Mouse (Mus musculus): ENCODE measurements around the gene Etv3. TPM values are rescaled to one million over a fixed set of nuclear protein-coding genes. Genes with fewer than 3 reads are reported as not detected.

Gene Etv3
- total RNA-seq, 2 experiments from 2014 or later = 17.7 to 18.3 TPM

DNA sequence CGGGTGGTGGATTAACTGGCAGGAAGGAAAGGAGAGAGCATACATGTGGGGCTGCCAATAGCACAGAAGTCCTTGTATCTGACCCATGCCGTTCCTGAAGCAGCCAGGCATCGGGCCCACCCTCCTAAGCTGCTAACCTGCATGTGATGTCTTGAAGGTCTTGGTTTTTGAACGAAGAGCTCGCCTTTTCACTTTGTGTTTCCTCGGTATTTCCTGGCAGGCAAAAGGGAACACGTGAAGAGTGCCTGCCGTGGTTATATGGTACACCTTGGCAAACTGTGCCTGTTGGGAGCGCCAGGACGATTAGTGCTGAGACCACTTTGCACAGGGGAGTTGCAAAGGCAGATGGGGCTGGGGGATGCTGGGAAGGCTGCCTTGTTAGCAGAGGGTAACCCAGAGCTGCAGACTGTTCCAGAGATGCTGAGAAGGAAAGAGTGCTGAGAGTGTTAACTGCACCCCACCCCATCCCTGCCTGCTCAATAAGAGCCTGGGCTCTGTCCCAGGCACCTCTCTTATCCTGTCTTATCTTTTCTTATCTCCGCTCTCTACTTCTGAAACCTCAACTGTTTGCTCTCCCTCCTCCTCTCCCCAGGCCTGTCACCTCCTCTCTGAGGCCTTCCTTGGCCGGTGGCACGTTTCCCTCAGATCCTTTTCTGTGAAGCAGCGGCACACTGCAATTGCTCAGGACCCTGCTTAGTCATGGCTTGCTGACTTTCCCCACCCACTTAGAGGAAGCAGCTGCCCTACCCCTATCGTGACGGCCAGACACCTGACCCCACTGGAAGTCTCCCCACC, 13.0 kb upstream of the Etv3 start:
- intact Hi-C loops (cut with DNase I) = loop anchor here (2.0 kb wide), 1 partner anchor 13 kb away; the partner anchor contains the start of gene Etv3
- DNase-seq (ENCODE audit: low spot score) = no peak

DNA sequence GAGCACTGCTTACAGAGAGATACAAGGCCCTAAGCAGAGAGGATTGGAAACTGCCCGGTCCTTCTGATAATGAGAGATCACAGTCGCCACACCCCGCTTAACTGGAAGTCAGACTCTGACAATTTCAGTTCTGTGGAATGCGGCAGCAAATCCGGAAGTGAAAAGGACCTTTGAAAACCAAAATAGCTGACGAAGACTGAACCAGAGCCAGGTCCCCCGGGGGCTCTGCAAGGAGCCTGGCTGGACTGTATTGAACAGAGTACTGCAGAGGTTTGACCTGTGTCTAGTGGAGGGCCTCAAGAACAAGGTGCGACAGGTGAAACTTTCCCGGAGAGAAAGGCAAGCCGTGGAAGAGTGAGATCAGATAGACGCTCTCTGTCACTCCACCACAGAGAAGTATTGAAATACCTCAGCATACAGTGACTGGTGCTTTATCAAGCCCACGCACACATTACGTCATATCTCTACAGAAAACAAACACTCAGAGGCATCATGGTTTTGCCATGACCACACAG, 9.6 kb upstream of the Etv3 start:
- intact Hi-C loops (cut with DNase I) = no loop called here
- DNase-seq (ENCODE audit: low spot score) = no peak

DNA sequence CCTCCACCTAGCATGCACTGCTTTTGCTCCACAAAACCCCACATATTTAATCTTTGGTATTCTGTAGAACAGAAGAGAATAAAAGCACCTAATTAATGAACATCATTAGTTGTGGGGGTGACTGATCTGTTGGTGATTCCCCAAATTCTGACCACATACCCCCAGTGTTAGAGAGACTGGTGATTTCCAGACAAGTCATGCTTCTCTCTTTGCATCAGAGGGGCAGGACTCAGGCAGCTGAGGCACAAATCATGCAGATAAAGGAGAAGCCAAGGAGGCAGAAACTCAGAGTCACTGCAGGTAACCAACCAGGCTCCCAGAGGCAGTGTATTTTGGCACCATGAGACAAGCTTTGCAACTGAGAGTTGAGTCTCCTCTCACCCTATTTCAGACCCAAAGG, 6.8 kb upstream of the Etv3 start:
- DNase-seq (ENCODE audit: low spot score) = no peak
- intact Hi-C loops (cut with DNase I) = no loop called here

DNA sequence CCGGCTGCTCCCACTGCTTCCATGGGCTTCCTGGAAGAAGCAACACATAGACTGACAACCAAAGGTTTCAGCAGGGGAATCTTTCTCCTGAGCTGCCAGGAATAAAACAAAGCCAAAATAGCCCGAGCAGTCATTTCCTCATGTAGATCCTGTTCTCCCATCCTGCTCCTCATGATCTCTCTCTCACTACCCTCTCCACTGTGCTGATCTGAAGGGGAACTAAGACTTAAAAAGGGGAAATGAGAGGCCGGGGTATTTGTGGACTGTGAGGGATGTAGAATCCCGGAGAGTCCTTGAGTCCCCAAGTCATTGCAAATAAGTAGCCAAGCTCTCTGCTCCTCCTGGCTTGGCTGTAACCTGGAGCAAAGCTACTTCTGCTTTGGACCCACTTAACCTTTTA, 4.1 kb upstream of the Etv3 start:
- DNase-seq (ENCODE audit: low spot score) = no peak
- intact Hi-C loops (cut with DNase I) = no loop called here

DNA sequence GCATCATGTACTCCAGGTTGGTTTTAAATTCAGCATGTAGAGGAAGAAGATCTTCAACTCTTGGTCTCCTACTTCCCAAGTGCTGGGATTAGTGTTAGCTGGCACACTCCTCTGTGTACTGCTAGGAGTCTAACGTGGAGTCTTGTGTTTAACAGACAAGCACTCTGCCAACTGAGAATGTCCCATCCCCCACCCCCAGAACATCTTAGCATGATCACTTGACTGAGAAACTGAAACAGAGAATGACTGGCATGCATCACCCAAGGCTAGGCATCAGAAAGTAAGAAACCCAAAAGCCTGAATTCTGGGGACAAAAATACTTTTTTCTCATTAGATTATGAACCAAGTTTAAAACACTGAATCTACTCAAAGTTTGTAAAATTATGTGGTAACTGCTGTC, 3.4 kb upstream of the Etv3 start:
- intact Hi-C loops (cut with DNase I) = no loop called here

GRCm38 (mm10) chr3:87523701-87524100, 1.5 kb upstream of the Etv3 start:
- no peak for DNase-seq (ENCODE audit: low spot score)
- intact Hi-C loops (cut with DNase I) = loop anchor here (2.0 kb wide), 1 partner anchor 13 kb away; no protein-coding TSS in a partner anchor

More for the DNA sequence above, 3.4 kb upstream of the Etv3 start:
- no peak for DNase-seq (ENCODE audit: low spot score)

DNA sequence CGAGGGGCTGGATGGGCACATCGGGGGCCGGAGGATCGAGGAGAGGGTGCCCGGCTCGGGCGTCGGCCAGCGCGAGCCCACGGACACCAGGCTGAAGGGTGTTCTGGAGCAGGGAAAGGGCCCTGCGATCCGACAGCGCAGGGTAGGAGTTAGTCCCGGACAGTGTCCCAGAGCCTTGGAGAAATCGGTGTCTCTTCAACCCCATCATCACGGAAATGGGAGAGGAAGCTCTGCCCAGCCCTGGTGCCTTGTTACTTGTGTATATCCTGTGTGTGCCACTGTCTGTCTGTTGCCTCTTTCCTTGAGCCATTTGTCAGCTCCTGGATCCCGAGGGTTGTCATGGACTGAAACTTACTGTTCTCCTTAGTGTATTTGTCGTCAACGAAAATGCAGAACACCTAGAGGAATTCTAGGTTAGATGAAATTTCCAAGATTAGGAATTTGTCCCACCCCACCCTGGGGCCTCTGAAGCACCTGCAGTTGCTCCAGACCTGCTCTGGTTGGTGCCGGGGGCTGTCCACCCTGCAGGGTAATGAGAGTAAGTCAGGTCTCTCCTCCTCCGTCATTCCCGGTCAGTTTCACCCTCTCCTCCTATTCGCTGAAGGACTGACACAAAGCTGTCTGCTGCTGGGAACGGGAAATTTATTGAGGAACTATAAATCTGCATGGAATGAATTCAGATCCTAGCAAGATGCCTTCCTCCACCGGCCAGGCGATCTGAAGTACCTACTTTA, 797 bp downstream of the Etv3 start:
- no peak for DNase-seq (ENCODE audit: low spot score)
- intact Hi-C loops (cut with DNase I) = loop anchor here (2.0 to 5.0 kb wide), 2 partner anchors 15 to 36 kb away; no protein-coding TSS in a partner anchor

DNA sequence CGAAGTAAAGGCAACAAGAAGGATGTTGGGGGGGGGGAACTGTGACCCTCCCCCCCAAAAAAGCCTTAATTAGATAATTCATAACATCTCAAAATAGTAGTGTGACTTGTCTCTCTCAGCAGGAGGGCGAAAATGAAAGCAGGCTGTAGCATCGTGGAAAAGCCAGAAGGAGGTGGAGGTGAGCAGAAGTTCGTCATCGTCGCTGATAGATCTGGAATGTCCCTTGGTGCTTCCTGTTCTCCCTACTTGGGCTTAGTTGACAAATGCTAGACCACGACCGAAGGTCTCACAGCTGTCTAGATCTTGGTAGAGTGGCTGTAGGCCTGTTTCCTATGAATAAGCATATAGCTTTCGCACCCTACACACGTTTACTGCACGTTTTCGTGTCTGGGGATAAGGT, 1.9 kb downstream of the Etv3 start:
- intact Hi-C loops (cut with DNase I) = loop anchor here (5.0 kb wide), 1 partner anchor 35 kb away; no protein-coding TSS in a partner anchor
- DNase-seq (ENCODE audit: low spot score) = no peak

DNA sequence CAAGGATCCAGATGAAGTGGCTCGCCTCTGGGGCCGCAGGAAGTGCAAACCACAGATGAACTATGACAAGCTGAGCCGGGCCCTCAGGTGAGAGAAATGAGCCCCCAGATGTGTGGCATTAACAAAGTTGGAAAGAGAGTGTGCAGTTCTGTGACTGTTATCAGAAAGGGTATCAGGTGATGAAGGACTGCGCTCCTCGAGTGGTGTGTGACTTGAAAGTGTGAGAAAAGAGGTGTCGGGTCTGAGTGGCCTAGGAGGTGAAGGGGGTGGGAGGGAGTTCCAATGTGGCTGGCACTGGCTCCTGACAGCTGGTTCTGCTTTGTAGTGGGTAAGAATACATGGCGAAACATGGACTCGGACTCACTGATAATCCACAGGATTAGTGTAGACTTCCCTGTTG, 2.8 kb downstream of the Etv3 start:
- DNase-seq (ENCODE audit: low spot score) = no peak
- intact Hi-C loops (cut with DNase I) = loop anchor here (5.0 kb wide), 1 partner anchor 34 kb away; no protein-coding TSS in a partner anchor

GRCm38 (mm10) chr3:87528841-87529240, 3.6 kb downstream of the Etv3 start:
- DNase-seq (ENCODE audit: low spot score) = no peak
- intact Hi-C loops (cut with DNase I) = loop anchor here (5.0 kb wide), 1 partner anchor 33 kb away; no protein-coding TSS in a partner anchor

GRCm38 (mm10) chr3:87529568-87529967, 4.4 kb downstream of the Etv3 start:
- intact Hi-C loops (cut with DNase I) = loop anchor here (5.0 kb wide), 1 partner anchor 33 kb away; no protein-coding TSS in a partner anchor
- no peak for DNase-seq (ENCODE audit: low spot score)

DNA sequence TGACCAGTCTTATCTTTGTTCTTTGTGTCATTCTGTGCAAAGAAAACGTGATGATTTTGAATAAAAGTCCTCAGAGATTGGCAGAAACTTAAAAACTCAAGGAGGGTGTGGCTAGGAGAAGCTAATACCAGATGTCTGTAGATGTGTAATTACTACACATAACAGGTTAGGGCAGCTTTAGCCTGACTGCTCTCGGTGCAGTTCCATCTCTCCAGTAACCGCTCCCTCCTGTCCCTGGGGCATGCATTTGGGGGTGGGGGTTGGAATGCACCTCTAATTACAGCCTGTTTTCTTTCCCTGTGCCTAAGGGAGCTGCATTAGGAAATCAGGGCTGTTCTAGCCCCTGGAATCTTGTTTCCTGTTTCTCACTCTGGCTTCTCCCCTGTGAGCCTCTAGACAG, 5.0 kb downstream of the Etv3 start:
- intact Hi-C loops (cut with DNase I) = no loop called here
- DNase-seq (ENCODE audit: low spot score) = no peak

DNA sequence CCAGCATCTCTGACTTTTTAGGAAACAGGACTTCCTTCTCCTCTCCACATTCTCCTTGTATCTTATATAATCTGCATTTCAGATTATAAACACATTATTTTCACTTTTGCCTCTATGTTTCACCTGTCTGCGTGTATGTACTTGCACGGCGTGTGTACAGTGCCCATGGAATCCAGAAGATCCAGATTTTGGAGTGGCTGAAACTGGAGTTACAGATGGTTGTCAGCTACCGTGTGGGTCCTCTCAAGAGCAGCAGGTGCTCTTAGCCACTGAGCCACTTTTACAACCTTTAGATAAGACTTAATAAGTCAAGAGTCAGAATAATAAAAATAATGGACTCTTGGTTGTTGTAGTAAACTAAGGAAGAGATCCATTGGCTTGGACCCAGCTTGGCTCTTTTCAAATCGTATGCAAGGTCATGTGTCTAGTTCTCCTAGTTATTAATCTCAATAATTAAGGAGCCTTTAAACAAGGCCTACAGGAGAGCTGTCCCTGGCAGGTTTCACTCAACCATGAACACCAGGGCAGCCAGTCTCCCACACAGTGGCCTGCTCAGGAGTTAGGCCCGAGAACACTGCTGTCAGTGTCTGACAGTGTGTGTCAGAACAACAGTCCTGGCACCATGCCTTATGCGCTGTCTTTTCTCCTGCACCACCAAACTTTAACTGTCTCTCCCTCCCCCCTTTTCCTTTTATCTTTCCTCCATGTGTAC, 8.6 kb downstream of the Etv3 start:
- intact Hi-C loops (cut with DNase I) = no loop called here
- no peak for DNase-seq (ENCODE audit: low spot score)

- intact Hi-C loops (cut with DNase I) = no loop called here
- DNase-seq (ENCODE audit: low spot score) = no peak
These were observed 12.8 kb downstream of the Etv3 start for GRCm38 (mm10) chr3:87538034-87538433.

DNA sequence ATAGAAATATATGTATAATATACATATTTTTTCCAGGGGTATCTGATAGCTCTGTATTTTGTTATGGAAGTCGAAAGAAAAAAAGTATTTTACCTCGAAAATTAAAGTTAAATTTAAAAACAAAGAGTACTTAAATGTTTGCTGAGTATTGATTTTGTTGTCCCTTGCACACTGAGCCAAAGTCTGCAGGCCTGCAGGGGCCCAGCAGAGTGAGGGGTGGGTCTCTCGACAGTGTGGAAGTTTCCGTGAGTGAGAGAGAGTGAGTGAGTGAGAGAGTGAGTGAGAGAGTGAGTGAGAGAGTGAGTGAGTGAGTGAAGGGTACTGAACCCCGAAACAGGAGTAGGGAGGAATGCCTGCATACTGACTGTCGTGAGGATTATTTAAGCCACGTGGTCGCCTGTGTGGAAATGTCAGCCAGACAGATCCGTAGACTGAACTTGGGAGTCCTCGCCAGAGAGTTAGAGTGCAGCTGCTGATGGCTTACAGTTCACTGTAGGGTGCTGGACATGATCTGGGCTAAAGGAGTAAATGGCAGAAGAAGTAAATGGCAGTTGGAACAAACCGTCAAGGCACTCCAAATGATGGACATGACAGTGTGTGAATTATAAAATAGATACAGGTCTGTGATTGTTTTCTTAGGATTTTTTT, 14.9 kb downstream of the Etv3 start:
- DNase-seq (ENCODE audit: low spot score) = no peak
- intact Hi-C loops (cut with DNase I) = no loop called here

DNA sequence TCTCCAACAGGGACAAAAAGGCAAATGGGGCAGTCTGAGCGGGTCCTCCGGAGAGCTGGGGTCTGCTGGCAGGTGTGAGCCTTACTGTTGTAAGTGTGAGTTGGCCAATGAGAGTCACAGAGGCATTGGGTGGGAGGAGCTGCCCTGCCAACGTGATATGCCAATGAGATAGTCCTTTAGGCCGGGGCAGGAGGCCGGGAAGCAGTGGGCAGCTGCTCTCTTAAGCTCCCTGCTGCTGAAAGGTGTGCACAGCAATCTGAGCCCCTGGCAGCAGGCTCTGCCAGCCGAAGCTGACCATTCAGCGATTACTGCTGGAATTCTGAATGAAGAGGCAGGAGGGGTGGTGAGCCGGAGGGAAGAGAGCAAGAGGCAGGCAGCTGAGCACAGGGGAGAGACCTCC, 15.5 kb downstream of the Etv3 start:
- intact Hi-C loops (cut with DNase I) = no loop called here
- DNase-seq (ENCODE audit: low spot score) = no peak

GRCm38 (mm10) chr3:87542481-87543215, 17.4 kb downstream of the Etv3 start:
- no peak for DNase-seq (ENCODE audit: low spot score)
- intact Hi-C loops (cut with DNase I) = no loop called here

DNA sequence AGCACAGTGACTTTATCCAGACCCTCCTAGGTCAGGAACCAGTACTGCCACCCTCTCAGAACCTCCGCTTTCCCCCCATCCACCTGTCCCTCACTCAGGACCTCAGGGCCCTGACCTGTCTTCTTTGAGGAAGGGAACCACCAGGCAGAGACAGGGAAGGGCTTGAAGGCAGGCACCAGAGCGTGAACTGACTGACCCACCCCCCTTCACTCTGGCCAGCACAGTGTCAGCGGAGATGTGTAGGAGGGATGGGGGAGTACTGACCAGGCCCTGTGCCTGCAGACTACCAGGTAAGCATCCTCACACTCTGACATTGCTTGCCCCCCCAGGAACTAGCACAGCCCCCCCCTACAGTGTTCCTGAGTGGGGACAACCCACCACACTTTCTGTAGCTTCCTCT, 20.3 kb downstream of the Etv3 start:
- intact Hi-C loops (cut with DNase I) = no loop called here
- DNase-seq (ENCODE audit: low spot score) = no peak

- intact Hi-C loops (cut with DNase I) = no loop called here
- no peak for DNase-seq (ENCODE audit: low spot score)
These were observed 21.1 kb downstream of the Etv3 start for GRCm38 (mm10) chr3:87546291-87546721.
